Mouse (Mus musculus) liver, adult 2 months (tissue): Measurements from ENCODE around the gene Slc52a3.

ENCODE experiments used
- CTCF ChIP-seq: fragments of 200-500 bp; IDR thresholded peaks from 2 replicates; pipeline ENCODE4 v1.5.1; 2011; ENCODE audit warnings: low read depth, low read length, control low read depth
- POLR2A ChIP-seq: fragments of 200-500 bp; IDR thresholded peaks from 2 replicates; pipeline ENCODE4 v1.6.1; 2011; ENCODE audit warnings: low read length, control low read depth; ENCODE audit not compliant: insufficient read depth; ENCODE audit errors: extremely low read depth

GRCm38 (mm10) chr2:151967176-151967750 is 29.0 kb upstream of the Slc52a3 start:
- TF ChIP-seq CTCF: no peak
- no peak for TF ChIP-seq POLR2A
